Mouse (Mus musculus) stomach, postnatal 0 days (tissue): ENCODE measurements around the gene Trak1. TPM values are rescaled to one million over a fixed set of nuclear protein-coding genes. Genes with fewer than 3 reads are reported as not detected.

Experiments
- ATAC-seq: fragments of 200-750 bp; cut with Nextera tagmentation; 2 replicates; pipeline ENCODE4 v1.8.0; 2017; ENCODE audit not compliant: low FRiP score, low TSS enrichment
- DNase-seq: peaks from one replicate; pipeline ENCODE4 v3.0.0-alpha.2; 2016; ENCODE audit warnings: low spot score
- H3K27ac ChIP-seq: fragments of 300-500 bp; sonication (generic); replicated peaks from 2 replicates; pipeline ENCODE4 v1.5.1; 2014; ENCODE audit warnings: mild to moderate bottlenecking, control low read depth
- H3K27me3 ChIP-seq: fragments of 300-500 bp; sonication (generic); 2 replicates; pipeline ENCODE4 v1.6.1; 2014; ENCODE audit warnings: low read length; ENCODE audit not compliant: control insufficient read depth, insufficient read depth
- H3K36me3 ChIP-seq: fragments of 300-500 bp; sonication (generic); 2 replicates; pipeline ENCODE4 v1.6.1; 2014; ENCODE audit warnings: low read length, mixed read lengths; ENCODE audit not compliant: control insufficient read depth, insufficient read depth
- H3K4me1 ChIP-seq: fragments of 300-500 bp; sonication (generic); replicated peaks from 2 replicates; pipeline ENCODE4 v1.6.1; 2014; ENCODE audit warnings: antibody characterized with exemption; ENCODE audit not compliant: control insufficient read depth, insufficient read depth
- H3K4me2 ChIP-seq: fragments of 300-500 bp; sonication (generic); replicated peaks from 2 replicates; pipeline ENCODE4 v1.6.1; 2014; ENCODE audit warnings: low read depth, mild to moderate bottlenecking, control low read depth, moderate library complexity
- H3K4me3 ChIP-seq: fragments of 300-500 bp; sonication (generic); 2 replicates; pipeline ENCODE4 v1.5.1; 2014; ENCODE audit warnings: low read depth, low read length, control low read depth
- H3K9ac ChIP-seq: fragments of 300-500 bp; sonication (generic); 2 replicates; pipeline ENCODE4 v1.6.1; 2014; ENCODE audit warnings: mild to moderate bottlenecking, low read length, control low read depth, mixed read lengths
- H3K9me3 ChIP-seq: fragments of 300-500 bp; sonication (generic); 2 replicates; pipeline ENCODE4 v1.6.1; 2016; ENCODE audit warnings: low read length; ENCODE audit not compliant: control insufficient read depth
- CTCF ChIP-seq: IDR thresholded peaks from 2 replicates; pipeline ENCODE4 v1.5.1; 2016; ENCODE audit warnings: antibody characterized with exemption, low read depth, mild to moderate bottlenecking, moderate library complexity
- EP300 ChIP-seq: optimal IDR thresholded peaks from 2 replicates; pipeline ENCODE3; 2016; ENCODE audit warnings: antibody characterized with exemption
- WGBS: fragments of 180-500 bp; shearing (Covaris S2); extraction: QIAGEN DNeasy Blood & Tissue Kit; methylation state at CpG from one replicate; pipeline ENCODE4 v1.1.7; 2014; 5-methylcytosine and 5-hydroxymethylcytosine counted together
- polyA plus RNA-seq: library from polyadenylated mRNA; unstranded; fragments of >200 nt; fragmentation: Nextera tagmentation; extraction: Ambion mirVana; gene quantifications from 2 replicates; pipeline ENCODE4 v1.2.1, GENCODE M21; 2015

Gene Trak1
- polyA plus RNA-seq, 1 experiment from 2014 or later = 24.0 TPM

DNA sequence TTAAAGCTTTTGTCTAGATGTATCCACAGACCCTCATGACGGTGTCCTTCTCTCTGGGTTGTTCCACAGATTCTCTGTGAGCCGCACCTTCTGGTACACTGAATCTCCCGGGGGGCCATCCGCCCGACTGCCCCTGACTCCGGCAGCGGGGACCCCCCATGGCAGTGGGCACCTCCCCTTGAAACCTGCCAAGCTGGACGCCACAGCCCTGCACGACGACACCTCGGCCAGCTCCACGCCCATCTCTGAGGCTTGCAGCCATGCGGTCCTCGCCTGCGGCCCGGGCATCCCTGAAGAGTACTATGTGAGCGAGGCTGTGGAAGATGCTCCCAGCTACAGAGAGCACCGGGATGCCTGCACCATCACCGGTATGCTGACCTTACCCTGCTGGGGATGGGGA is 66.6 kb downstream of the Trak1 start:
- Histone ChIP-seq H3K9ac (no peak overlapping the region), H3K4me3 (no peak overlapping the region), H3K27me3 (no peaks in the 10 kb centered on the region), H3K4me2 (no peak overlapping the region), H3K4me1 (peaks cover 11% of the 10 kb centered on the region; the same call in 1 of the 2 replicates), H3K36me3 (peaks cover 4% of the 10 kb centered on the region; the same call in 1 of the 2 replicates), H3K27ac (no peak overlapping the region), H3K9me3 (no peaks in the 10 kb centered on the region)
- 79% methylated on average over 19 of the region's 19 CpGs for WGBS
- peak; percentile 31; the same call in 1 of the 2 replicates for ATAC-seq
- TF ChIP-seq EP300 (no peak), CTCF (no peak)
- DNase-seq = no peak

- 58% methylated on average over 18 of the region's 18 CpGs for WGBS
- peaks cover 7% of the 10 kb centered on the region; the same call in 1 of the 2 replicates for H3K4me1 ChIP-seq
- H3K9ac ChIP-seq = no peak overlapping the region
- 0 out of 2 replicates have a peak overlapping the region, but pooled peaks have one; percentile 14 for H3K4me2 ChIP-seq
- no peak overlapping the region for H3K4me3 ChIP-seq
- peaks cover 4% of the 10 kb centered on the region; the same call in 1 of the 2 replicates for H3K36me3 ChIP-seq
- TF ChIP-seq EP300 (no peak), CTCF (no peak)
- no peaks in the 10 kb centered on the region for H3K9me3 ChIP-seq
- 0 out of 2 replicates have a peak overlapping the region, but pooled peaks have one; percentile 49 for H3K27ac ChIP-seq
- no peak for DNase-seq
- no peak for ATAC-seq
- no peaks in the 10 kb centered on the region for H3K27me3 ChIP-seq
Measured at GRCm38 (mm10) chr9:121366135-121366863, 69.0 kb downstream of the Trak1 start.

GRCm38 (mm10) chr9:121366864-121367245 is 69.6 kb downstream of the Trak1 start:
- H3K9ac ChIP-seq = no peak overlapping the region
- no peak for TF ChIP-seq CTCF
- TF ChIP-seq EP300 = no peak
- 53% methylated on average over 12 of the region's 12 CpGs for WGBS
- peaks cover 4% of the 10 kb centered on the region; the same call in 1 of the 2 replicates for H3K36me3 ChIP-seq
- 0 out of 2 replicates have a peak overlapping the region, but pooled peaks have one; percentile 49 for H3K27ac ChIP-seq
- DNase-seq (no peak), ATAC-seq (no peak)
- H3K27me3 ChIP-seq = no peaks in the 10 kb centered on the region
- H3K9me3 ChIP-seq = no peaks in the 10 kb centered on the region
- H3K4me1 ChIP-seq = peaks cover 7% of the 10 kb centered on the region; the same call in 1 of the 2 replicates
- no peak overlapping the region for H3K4me3 ChIP-seq
- 0 out of 2 replicates have a peak overlapping the region, but pooled peaks have one; percentile 14 for H3K4me2 ChIP-seq

GRCm38 (mm10) chr9:121369573-121369972 is 72.3 kb downstream of the Trak1 start:
- TF ChIP-seq EP300 = no peak
- TF ChIP-seq CTCF = no peak
- Histone ChIP-seq H3K4me2 (no peak overlapping the region), H3K36me3 (no peaks in the 10 kb centered on the region), H3K4me3 (no peak overlapping the region), H3K27me3 (no peaks in the 10 kb centered on the region), H3K9me3 (no peaks in the 10 kb centered on the region), H3K4me1 (peaks cover 10% of the 10 kb centered on the region; the same call in 1 of the 2 replicates), H3K9ac (no peak overlapping the region), H3K27ac (no peak overlapping the region)
- 68% methylated on average over 6 of the region's 6 CpGs for WGBS
- ATAC-seq (no peak), DNase-seq (no peak)

DNA sequence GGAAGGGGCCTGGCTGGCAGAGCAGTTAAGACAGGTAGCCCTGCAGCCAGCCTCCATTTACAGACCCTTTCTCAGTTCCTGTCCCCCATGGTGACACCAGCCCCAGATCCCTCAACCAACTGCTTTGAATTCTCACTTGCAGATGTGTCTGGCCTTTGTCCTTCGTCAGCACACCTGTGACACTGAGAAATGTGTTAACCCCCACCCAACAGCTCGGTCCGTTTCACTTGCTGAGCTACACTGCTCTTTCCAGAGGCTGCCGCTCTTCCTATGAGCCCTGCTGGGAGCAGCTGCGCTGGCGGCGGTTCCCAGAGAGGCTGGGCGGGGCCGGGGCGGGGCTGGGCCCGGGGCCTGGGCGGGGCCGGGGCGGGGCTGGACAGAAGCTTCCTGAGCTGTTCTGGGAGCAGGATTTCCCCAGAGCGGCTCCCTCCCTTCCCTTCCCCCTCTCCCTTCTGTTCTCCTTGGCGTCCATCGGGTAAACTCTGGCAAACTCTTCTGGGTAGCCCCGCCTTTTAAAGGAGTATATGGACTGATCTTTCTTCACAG is 74.1 kb downstream of the Trak1 start:
- H3K4me2 ChIP-seq = peak overlapping the region; percentile 58
- H3K4me3 ChIP-seq = peak overlapping the region; percentile 28
- peak overlapping the region; percentile 43 for H3K9ac ChIP-seq
- H3K27ac ChIP-seq = peak overlapping the region; percentile 89
- no peaks in the 10 kb centered on the region for H3K36me3 ChIP-seq
- under 1% methylated on average over 18 of the region's 18 CpGs for WGBS
- DNase-seq (peak; percentile 96), ATAC-seq (peak; percentile 95)
- H3K4me1 ChIP-seq = peaks cover 10% of the 10 kb centered on the region; the same call in 1 of the 2 replicates
- TF ChIP-seq EP300 = no peak
- no peak for TF ChIP-seq CTCF
- H3K9me3 ChIP-seq = no peaks in the 10 kb centered on the region
- no peaks in the 10 kb centered on the region for H3K27me3 ChIP-seq
